Mouse (Mus musculus) liver, embryonic 14.5 days (tissue): ENCODE measurements at regions not wholly inside any gene's neighbourhood (a gene's known extent, or its start where the extent isn't known, plus 50 kb on each side); places are given as distances from the start of the nearest gene placed in this dataset.

Experiments
- CTCF ChIP-seq: IDR thresholded peaks from 2 replicates; pipeline ENCODE4 v1.5.1; 2016; ENCODE audit warnings: antibody characterized with exemption, low read depth, control low read depth
- EP300 ChIP-seq: IDR thresholded peaks from 2 replicates; pipeline ENCODE4 v1.6.1; 2016; ENCODE audit warnings: antibody characterized with exemption, low read depth

GRCm38 (mm10) chr3:53325080-53325479, 138.1 kb downstream of the Nhlrc3 start:
- no peak for TF ChIP-seq EP300
- no peak for TF ChIP-seq CTCF
